Mouse (Mus musculus): ENCODE measurements around the gene Adra1b.

Adra1b gene

DNA sequence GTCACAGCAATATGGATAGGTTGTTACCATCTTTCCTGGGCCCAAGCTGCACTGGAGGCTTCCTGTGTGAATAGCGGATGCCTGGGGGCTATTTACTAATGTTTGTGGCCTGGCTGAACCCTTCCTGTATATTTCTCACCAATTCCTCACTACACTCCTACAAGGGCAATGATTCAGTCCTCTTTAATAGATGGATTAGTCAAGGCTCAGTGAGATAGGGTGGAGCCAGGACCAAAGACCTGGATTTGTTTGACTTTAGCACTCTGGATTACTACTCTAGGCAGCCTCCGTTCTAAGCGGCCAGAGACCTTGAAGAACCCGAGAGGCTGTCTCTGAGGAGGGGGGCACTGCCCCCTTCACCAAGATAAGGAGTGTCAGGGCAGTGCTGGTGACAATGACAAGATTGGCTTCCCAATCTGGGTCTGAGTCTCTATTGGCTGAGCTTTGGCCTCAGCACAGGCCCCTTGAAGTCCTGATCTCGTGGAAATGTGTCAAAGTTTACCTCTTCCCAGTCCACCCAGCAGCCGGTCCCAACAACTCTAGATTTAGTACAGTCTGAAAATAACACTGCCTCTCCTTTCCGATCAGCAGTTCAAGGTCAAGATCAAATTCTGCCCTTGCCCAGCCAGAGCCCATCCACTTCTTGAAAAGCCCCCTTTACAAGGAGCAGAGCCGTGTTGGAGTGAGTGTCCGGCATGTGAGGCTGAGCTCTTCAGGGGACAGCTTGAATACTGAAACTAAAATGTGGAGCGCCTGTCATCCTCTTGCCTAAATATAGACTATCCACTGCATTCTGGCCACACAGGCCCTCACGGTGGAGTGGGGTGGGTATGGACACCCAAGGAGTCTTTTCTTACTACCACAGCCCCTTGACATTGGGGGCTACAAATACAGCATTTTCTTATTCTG, 80.2 kb downstream of the Adra1b start:
- no peak for DNase-seq (ENCODE audit: low read depth, low spot score)

GRCm38 (mm10) chr11:43817368-43817923, 83.6 kb downstream of the Adra1b start:
- DNase-seq (ENCODE audit: low read depth, low spot score), result no peak

- no peak for DNase-seq (ENCODE audit: low read depth, low spot score)
These were observed 88.5 kb downstream of the Adra1b start for GRCm38 (mm10) chr11:43812535-43812934.

DNA sequence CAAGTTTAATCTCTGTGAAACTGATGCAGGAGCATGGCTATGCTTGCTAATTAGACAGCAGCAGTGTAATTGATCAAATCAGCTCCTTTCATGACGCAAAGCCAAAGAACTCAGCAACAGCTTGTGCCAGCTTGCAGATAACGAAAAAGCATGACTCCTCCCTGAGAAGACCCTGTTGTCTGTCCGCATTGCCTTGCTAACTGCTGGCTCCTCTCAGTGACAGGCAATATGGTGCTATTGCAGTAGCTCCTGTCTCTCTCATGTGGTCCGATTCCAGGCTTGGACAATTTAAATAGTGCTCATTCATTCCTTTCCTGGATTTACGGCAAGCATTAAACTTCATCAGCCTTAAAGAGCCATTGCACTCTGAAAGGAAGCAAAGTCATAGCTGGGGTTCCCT, 93.3 kb downstream of the Adra1b start:
- no peak for DNase-seq (ENCODE audit: low read depth, low spot score)

GRCm38 (mm10) chr11:43795992-43796391, 105.0 kb downstream of the Adra1b start:
- DNase-seq (ENCODE audit: low read depth, low spot score), result no peak

DNA sequence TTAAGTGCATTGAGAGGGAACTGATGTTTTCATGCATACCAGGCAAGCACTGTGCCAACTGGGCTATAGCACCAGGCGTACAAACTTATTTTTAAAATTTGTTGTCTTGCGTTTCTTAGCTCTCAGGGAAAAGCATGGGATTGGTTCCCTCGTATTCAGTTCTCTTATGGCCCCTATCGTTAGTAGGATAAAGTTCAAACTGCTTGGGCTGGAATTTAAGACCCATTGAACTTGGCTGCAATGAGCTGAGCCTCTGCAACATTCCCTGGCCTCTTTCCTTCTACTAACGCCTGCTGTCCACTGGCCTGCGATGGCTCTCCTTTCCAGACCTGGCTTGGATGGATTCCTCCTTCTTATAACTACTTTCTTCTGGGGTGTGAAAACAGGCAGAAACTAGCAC, 110.6 kb downstream of the Adra1b start:
- no peak for DNase-seq (ENCODE audit: low read depth, low spot score)

GRCm38 (mm10) chr11:43783772-43784171, 117.2 kb downstream of the Adra1b start:
- DNase-seq (ENCODE audit: low read depth, low spot score), result no peak

DNA sequence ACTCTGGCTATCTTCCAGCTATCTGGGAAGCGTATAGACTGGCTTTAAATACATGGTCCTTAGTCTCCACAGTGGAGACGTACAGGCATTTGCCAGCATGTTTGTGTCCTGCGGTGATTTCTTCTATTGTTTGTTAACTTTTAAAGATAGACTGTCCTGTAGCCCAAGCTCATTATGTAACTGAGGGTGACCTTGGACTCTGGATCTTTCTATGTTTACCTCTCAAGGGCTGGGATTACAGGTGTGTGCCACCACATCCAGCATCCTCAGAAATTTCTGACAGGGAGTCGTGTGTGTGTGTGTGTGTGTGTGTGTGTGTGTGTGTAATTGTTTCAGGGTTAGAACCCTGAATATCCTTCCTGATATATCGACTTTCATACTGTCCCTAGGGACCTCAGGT, 117.9 kb downstream of the Adra1b start:
- DNase-seq (ENCODE audit: low read depth, low spot score), result no peak

GRCm38 (mm10) chr11:43779551-43779950, 121.5 kb downstream of the Adra1b start:
- no peak for DNase-seq (ENCODE audit: low read depth, low spot score)

GRCm38 (mm10) chr11:43776324-43776694, 124.7 kb downstream of the Adra1b start:
- no peak for DNase-seq (ENCODE audit: low read depth, low spot score)

- no peak for DNase-seq (ENCODE audit: low read depth, low spot score)
These were observed 125.3 kb downstream of the Adra1b start for GRCm38 (mm10) chr11:43775469-43776323.

GRCm38 (mm10) chr11:43773725-43774124, 127.3 kb downstream of the Adra1b start:
- DNase-seq (ENCODE audit: low read depth, low spot score), result no peak

GRCm38 (mm10) chr11:43770110-43770509, 130.9 kb downstream of the Adra1b start:
- no peak for DNase-seq (ENCODE audit: low read depth, low spot score)

DNA sequence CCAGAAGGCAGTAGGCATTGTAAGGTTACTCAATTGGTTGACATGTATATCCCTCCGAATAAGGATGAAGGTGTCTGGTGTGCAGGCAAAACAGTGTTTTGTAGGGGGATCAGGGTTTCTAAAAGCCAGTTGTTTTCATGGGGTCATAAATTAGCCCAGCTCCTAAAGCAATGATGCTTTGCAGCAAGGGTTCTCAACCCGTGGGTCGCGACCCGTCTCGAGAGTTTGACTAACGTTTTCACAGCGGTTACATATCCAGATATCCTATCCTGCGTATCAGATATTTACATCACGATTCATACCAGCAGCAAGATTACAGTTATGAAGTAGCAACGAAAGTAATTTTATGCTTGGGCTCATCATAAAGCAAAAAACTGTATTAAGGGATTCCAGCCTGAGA, 133.3 kb downstream of the Adra1b start:
- no peak for DNase-seq (ENCODE audit: low read depth, low spot score)

GRCm38 (mm10) chr11:43766922-43767648, 133.9 kb downstream of the Adra1b start:
- peak; percentile 44 for DNase-seq (ENCODE audit: low read depth, low spot score)

DNA sequence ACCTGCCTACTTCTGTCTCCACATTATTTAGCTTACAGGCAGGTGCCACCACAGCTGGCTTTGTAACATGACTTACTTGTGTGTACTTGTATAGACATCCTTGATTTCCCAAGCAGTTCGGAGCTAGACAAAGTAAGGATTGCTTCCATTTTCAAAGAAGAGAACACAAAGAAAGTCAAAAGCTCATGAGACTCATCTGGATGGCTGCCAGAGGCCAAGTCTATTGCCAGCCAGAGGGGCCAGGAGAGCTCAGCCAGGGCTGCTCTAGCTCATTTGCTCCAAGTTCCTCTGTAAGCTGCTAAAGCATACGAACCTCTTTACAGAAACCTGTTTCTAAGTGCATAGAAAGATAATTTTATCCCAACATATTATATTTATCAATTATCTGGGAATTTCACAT, 142.6 kb downstream of the Adra1b start:
- no peak for DNase-seq (ENCODE audit: low read depth, low spot score)

DNA sequence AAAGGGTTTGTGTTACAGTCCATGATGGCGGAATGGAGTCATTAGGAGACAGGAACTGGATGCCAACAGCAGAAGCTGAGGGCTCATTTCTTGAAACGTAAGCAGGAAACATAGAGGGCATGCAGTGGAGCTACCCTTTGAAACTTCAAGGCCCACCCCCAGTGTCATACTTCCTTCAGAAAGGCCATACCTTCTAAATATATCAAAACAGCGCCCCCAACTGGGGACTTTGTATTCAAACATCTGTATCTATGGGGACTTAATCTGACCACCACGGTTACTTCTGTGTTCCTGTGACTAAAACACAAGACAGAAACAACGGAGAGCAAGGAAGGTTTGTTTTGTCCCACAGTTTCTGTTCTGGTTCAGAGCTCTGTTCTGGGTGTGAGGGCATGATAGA, 145.6 kb downstream of the Adra1b start:
- no peak for DNase-seq (ENCODE audit: low read depth, low spot score)

- no peak for DNase-seq (ENCODE audit: low read depth, low spot score)
These were observed 146.4 kb downstream of the Adra1b start for GRCm38 (mm10) chr11:43754568-43754967.

DNA sequence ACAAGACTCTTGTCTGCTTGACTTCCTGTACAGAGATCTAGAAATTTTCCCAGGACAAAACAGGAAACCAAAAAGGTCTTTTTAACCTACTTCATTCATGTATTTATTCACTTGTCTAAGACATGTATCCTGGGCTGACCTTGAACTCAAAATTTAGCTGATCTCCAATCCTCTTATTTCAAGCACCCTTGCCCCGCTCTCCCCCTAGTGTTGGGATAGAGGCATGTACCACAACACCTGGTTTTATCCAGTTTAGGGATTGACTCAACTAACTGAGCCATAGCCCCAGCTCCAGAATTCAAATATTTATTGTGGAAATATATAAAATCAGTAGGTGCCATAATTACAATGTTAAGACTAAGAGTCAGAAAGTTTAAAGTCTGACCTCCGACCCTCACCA, 149.5 kb downstream of the Adra1b start:
- no peak for DNase-seq (ENCODE audit: low read depth, low spot score)

DNA sequence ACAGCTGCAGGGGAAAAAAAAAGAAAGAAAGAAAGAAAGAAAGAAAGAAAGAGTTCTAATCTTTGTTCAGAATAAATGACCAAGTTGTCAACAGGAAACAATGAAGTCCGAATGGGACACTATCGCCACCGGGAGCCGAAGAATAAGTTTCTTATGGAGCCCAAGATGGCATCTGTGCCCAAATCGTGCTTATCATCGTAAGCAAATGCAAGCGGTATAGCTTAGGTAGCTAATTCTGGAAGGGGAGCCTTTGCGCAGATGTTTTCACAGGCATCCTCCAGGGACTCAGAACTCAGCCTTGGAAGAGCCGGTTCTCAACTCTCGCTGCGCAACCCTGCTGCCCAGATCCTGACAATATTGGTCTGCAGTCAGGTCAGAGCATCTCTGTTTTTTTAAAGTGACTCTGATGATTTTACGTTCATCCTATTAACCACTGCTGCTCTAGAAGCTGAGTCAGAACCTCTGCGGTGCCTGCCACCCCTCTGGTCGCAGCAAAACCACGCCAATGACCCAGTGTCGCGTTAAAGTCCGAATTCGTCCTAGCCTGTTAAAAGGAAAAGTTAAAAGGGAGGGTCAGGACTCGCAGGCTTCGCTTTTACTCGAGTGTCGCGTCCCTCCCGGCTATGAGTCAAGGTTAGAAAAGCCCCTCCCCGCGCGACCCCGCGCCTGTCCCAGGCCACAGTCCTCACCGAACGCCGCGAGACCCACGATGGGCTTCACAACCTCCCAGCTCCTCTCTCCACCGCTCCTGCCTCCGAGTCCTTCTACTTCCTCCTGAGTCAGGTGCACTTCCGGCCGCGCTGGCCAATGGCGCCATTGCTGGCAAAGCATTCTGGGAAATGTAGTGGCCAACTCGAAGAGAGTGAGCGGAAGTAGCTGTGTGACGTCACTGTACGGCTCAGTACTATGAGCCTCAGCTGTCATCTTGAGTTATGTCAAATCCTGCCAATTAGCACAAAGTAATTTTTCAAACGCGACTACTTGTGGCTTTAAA, 153.5 kb downstream of the Adra1b start, which contains the start of gene Ttc1:
TSS of gene Ttc1 (minus strand) at position 776 of the 994 bp plus-strand sequence.
- DNase-seq (ENCODE audit: low read depth, low spot score), result peak; percentile 98
